Mouse (Mus musculus): ENCODE results near the gene Taf6l.

GRCm38 (mm10) chr19:8788521-8788920 lies 2.3 kb upstream of the Taf6l start:
- no peak for TF ChIP-seq CTCF (IDR thresholded peaks at IDR 0.05)
- no peak for TF ChIP-seq EP300 (IDR thresholded peaks at IDR 0.05)

Measured in lung, postnatal 0 days (tissue).